Mouse (Mus musculus) midbrain, embryonic 11.5 days (tissue): Measurements from ENCODE around the gene Cdh23. TPM values are rescaled to one million over a fixed set of nuclear protein-coding genes. Genes with fewer than 3 reads are reported as not detected.

Source experiments
- ATAC-seq: fragments of 200-750 bp; cut with Nextera tagmentation; 2 replicates; pipeline ENCODE4 v1.8.0; 2017; ENCODE audit warnings: moderate TSS enrichment, moderate library complexity; ENCODE audit not compliant: low FRiP score
- DNase-seq: peaks from one replicate; pipeline ENCODE4 v3.0.0; 2015; ENCODE audit warnings: low spot score; ENCODE audit errors: missing footprints
- H3K27ac ChIP-seq: fragments of 300-500 bp; sonication (generic); 2 replicates; pipeline ENCODE4 v1.5.1; 2014; ENCODE audit warnings: low read depth, low read length
- H3K27me3 ChIP-seq: fragments of 300-500 bp; sonication (generic); 2 replicates; pipeline ENCODE4 v1.6.1; 2014; ENCODE audit warnings: mild to moderate bottlenecking, low read length, moderate library complexity, mixed read lengths; ENCODE audit not compliant: control insufficient read depth, insufficient read depth
- H3K36me3 ChIP-seq: fragments of 300-500 bp; sonication (generic); 2 replicates; pipeline ENCODE4 v1.6.1; 2014; ENCODE audit warnings: mild to moderate bottlenecking, low read length, moderate library complexity, mixed read lengths; ENCODE audit not compliant: control insufficient read depth, insufficient read depth
- H3K4me1 ChIP-seq: fragments of 300-500 bp; sonication (generic); 2 replicates; pipeline ENCODE4 v1.6.1; 2014; ENCODE audit warnings: low read length; ENCODE audit not compliant: control insufficient read depth, insufficient read depth
- H3K4me2 ChIP-seq: fragments of 300-500 bp; sonication (generic); 2 replicates; pipeline ENCODE4 v1.6.1; 2014; ENCODE audit warnings: mild to moderate bottlenecking, moderate library complexity
- H3K4me3 ChIP-seq: fragments of 300-500 bp; sonication (generic); 2 replicates; pipeline ENCODE4 v1.5.1; 2014; ENCODE audit warnings: low read depth, low read length
- H3K9ac ChIP-seq: fragments of 300-500 bp; sonication (generic); 2 replicates; pipeline ENCODE4 v1.6.1; 2014; ENCODE audit warnings: low read length
- H3K9me3 ChIP-seq: fragments of 300-500 bp; sonication (generic); 2 replicates; pipeline ENCODE4 v1.6.1; 2016; ENCODE audit warnings: low read length; ENCODE audit not compliant: control insufficient read depth
- WGBS: fragments of 180-500 bp; shearing (Covaris S2); extraction: QIAGEN DNeasy Blood & Tissue Kit; methylation state at CpG from one replicate; pipeline ENCODE4 v1.1.7; 2014; 5-methylcytosine and 5-hydroxymethylcytosine counted together
- polyA plus RNA-seq: library from polyadenylated mRNA; unstranded; fragments of >200 nt; fragmentation: Nextera tagmentation; extraction: Ambion mirVana; gene quantifications from 2 replicates; pipeline ENCODE4 v1.2.1, GENCODE M21; 2014

Cdh23 gene
- polyA plus RNA-seq, 1 experiment from 2014 or later = 0.71 TPM

- no peaks in the 10 kb centered on the region for H3K27me3 ChIP-seq
- no peak overlapping the region for H3K4me3 ChIP-seq
- H3K4me2 ChIP-seq = no peak overlapping the region
- H3K27ac ChIP-seq = no peak overlapping the region
- H3K36me3 ChIP-seq = no peaks in the 10 kb centered on the region
- peaks cover 4% of the 10 kb centered on the region; the same call in 1 of the 2 replicates for H3K4me1 ChIP-seq
- H3K9me3 ChIP-seq = no peaks in the 10 kb centered on the region
- DNase-seq = no peak
- WGBS = 88% methylated on average over 9 of the region's 9 CpGs
- ATAC-seq = no peak
- no peak overlapping the region for H3K9ac ChIP-seq
Observed at GRCm38 (mm10) chr10:60391661-60392060, 304.6 kb downstream of the Cdh23 start.

GRCm38 (mm10) chr10:60390904-60391420 lies 305.3 kb downstream of the Cdh23 start:
- Histone ChIP-seq H3K27ac (no peak overlapping the region), H3K9ac (peak overlapping the region; percentile 3; the same call in 1 of the 2 replicates), H3K9me3 (no peaks in the 10 kb centered on the region), H3K27me3 (no peaks in the 10 kb centered on the region), H3K4me2 (no peak overlapping the region), H3K4me3 (no peak overlapping the region), H3K4me1 (peaks cover 4% of the 10 kb centered on the region; the same call in 1 of the 2 replicates), H3K36me3 (no peaks in the 10 kb centered on the region)
- ATAC-seq (no peak), DNase-seq (no peak)
- 58% methylated on average over 5 of the region's 5 CpGs for WGBS

- no peak overlapping the region for H3K27ac ChIP-seq
- DNase-seq = no peak
- no peak for ATAC-seq
Observed at GRCm38 (mm10) chr10:60390177-60390903, 305.9 kb downstream of the Cdh23 start.

GRCm38 (mm10) chr10:60389447-60389865 lies 306.8 kb downstream of the Cdh23 start:
- Histone ChIP-seq H3K4me1 (peaks cover 4% of the 10 kb centered on the region; the same call in 1 of the 2 replicates), H3K4me2 (no peak overlapping the region), H3K9ac (no peak overlapping the region), H3K4me3 (no peak overlapping the region), H3K9me3 (no peaks in the 10 kb centered on the region), H3K36me3 (no peaks in the 10 kb centered on the region), H3K27me3 (no peaks in the 10 kb centered on the region), H3K27ac (no peak overlapping the region)
- WGBS = 72% methylated on average over 9 of the region's 9 CpGs
- DNase-seq (no peak), ATAC-seq (no peak)

More at GRCm38 (mm10) chr10:60390177-60390903, 305.9 kb downstream of the Cdh23 start:
- Histone ChIP-seq H3K4me2 (no peak overlapping the region), H3K4me3 (no peak overlapping the region), H3K36me3 (no peaks in the 10 kb centered on the region), H3K4me1 (peaks cover 4% of the 10 kb centered on the region; the same call in 1 of the 2 replicates), H3K9me3 (no peaks in the 10 kb centered on the region), H3K9ac (peak overlapping the region; percentile 3; the same call in 1 of the 2 replicates), H3K27me3 (no peaks in the 10 kb centered on the region)
- WGBS = 35% methylated on average over 6 of the region's 6 CpGs

GRCm38 (mm10) chr10:60388332-60388731 lies 308.0 kb downstream of the Cdh23 start:
- DNase-seq = no peak
- Histone ChIP-seq H3K27ac (no peak overlapping the region), H3K4me1 (peaks cover 4% of the 10 kb centered on the region; the same call in 1 of the 2 replicates), H3K4me3 (no peak overlapping the region), H3K27me3 (no peaks in the 10 kb centered on the region), H3K4me2 (no peak overlapping the region), H3K9ac (no peak overlapping the region), H3K36me3 (no peaks in the 10 kb centered on the region), H3K9me3 (no peaks in the 10 kb centered on the region)
- no peak for ATAC-seq
- 78% methylated on average over 2 of the region's 2 CpGs for WGBS

- Histone ChIP-seq H3K27me3 (no peaks in the 10 kb centered on the region), H3K27ac (no peak overlapping the region), H3K4me2 (no peak overlapping the region), H3K4me1 (no peaks in the 10 kb centered on the region), H3K9ac (no peak overlapping the region), H3K9me3 (no peaks in the 10 kb centered on the region), H3K4me3 (no peak overlapping the region), H3K36me3 (no peaks in the 10 kb centered on the region)
- DNase-seq = peak; percentile 78
- 80% methylated on average over 10 of the region's 10 CpGs for WGBS
- no peak for ATAC-seq
Observed at GRCm38 (mm10) chr10:60381142-60381925, 315.0 kb downstream of the Cdh23 start.

GRCm38 (mm10) chr10:60380229-60380628 lies 316.1 kb downstream of the Cdh23 start:
- no peaks in the 10 kb centered on the region for H3K27me3 ChIP-seq
- no peak overlapping the region for H3K9ac ChIP-seq
- no peak for ATAC-seq
- no peaks in the 10 kb centered on the region for H3K9me3 ChIP-seq
- no peaks in the 10 kb centered on the region for H3K4me1 ChIP-seq
- no peak overlapping the region for H3K4me3 ChIP-seq
- H3K4me2 ChIP-seq = no peak overlapping the region
- no peak overlapping the region for H3K27ac ChIP-seq
- DNase-seq = peak; percentile 23
- H3K36me3 ChIP-seq = no peaks in the 10 kb centered on the region
- WGBS = 80% methylated on average over 3 of the region's 3 CpGs

- Histone ChIP-seq H3K9me3 (no peaks in the 10 kb centered on the region), H3K27ac (no peak overlapping the region), H3K9ac (no peak overlapping the region), H3K4me2 (no peak overlapping the region), H3K4me1 (no peaks in the 10 kb centered on the region), H3K27me3 (no peaks in the 10 kb centered on the region), H3K36me3 (no peaks in the 10 kb centered on the region), H3K4me3 (no peak overlapping the region)
- 81% methylated on average over 9 of the region's 9 CpGs for WGBS
- DNase-seq (no peak), ATAC-seq (no peak)
Observed at GRCm38 (mm10) chr10:60379419-60379957, 316.8 kb downstream of the Cdh23 start.
